Mouse (Mus musculus) ES-E14 (cell line): Measurements from ENCODE around the gene Ptpra. TPM values are rescaled to one million over a fixed set of nuclear protein-coding genes. Genes with fewer than 3 reads are reported as not detected.

Experiments used
- DNase-seq: peaks from one replicate; pipeline ENCODE4 v3.0.0-alpha.2; 2013; ENCODE audit warnings: low read depth, low spot score
- H3K27ac ChIP-seq: 2 replicates; pipeline ENCODE4 v1.5.1; 2012; ENCODE audit warnings: low read depth, mild to moderate bottlenecking, low read length, moderate library complexity, mixed read lengths; ENCODE audit not compliant: poor library complexity, insufficient read depth, severe bottlenecking
- H3K36me3 ChIP-seq: 2 replicates; pipeline ENCODE4 v1.6.1; 2012; ENCODE audit warnings: mild to moderate bottlenecking, low read length, moderate library complexity, mixed read lengths; ENCODE audit not compliant: control insufficient read depth, poor library complexity, insufficient read depth, severe bottlenecking
- H3K4me1 ChIP-seq, 2 experiments: fragments of 150-350 bp in 1 of 2; sonication (generic) in 1 of 2; 2 replicates each; pipeline ENCODE4 v1.6.1; 2012; ENCODE audit warnings: low read length in 2 of 2, mild to moderate bottlenecking in 1 of 2, mixed read lengths in 1 of 2; ENCODE audit not compliant: control insufficient read depth in 2 of 2, insufficient read depth in 2 of 2, poor library complexity in 1 of 2
- H3K4me3 ChIP-seq, 2 experiments: fragments of 150-350 bp in 1 of 2; sonication (generic) in 1 of 2; 2 replicates each; pipeline ENCODE4 v1.5.1; 2012; ENCODE audit warnings: low read length in 2 of 2, low read depth in 1 of 2, mild to moderate bottlenecking in 1 of 2, mixed read lengths in 1 of 2; ENCODE audit not compliant: insufficient read depth in 1 of 2, poor library complexity in 1 of 2, severe bottlenecking in 1 of 2
- H3K9ac ChIP-seq: 2 replicates; pipeline ENCODE4 v1.6.1; 2012; ENCODE audit warnings: low read depth, mild to moderate bottlenecking, low read length, mixed read lengths; ENCODE audit not compliant: poor library complexity, insufficient read depth, severe bottlenecking
- H3K9me3 ChIP-seq: fragments of 150-350 bp; sonication (generic); 2 replicates; pipeline ENCODE4 v1.6.1; 2012; ENCODE audit warnings: low read depth, mild to moderate bottlenecking, low read length; ENCODE audit not compliant: control insufficient read depth, insufficient read depth
- CHD2 ChIP-seq: IDR thresholded peaks from 2 replicates; pipeline ENCODE4 v1.6.1; 2014; ENCODE audit warnings: mild to moderate bottlenecking, low read depth, low read length, inconsistent platforms
- HCFC1 ChIP-seq: IDR thresholded peaks from 2 replicates; pipeline ENCODE4 v1.6.1; 2012; ENCODE audit warnings: low read length, inconsistent platforms, borderline replicate concordance; ENCODE audit not compliant: insufficient read depth
- MAFK ChIP-seq: IDR thresholded peaks from 2 replicates; pipeline ENCODE4 v1.6.1; 2014; ENCODE audit warnings: mild to moderate bottlenecking, low read depth, low read length, inconsistent platforms; ENCODE audit not compliant: insufficient read depth
- ZC3H11A ChIP-seq: IDR thresholded peaks from 2 replicates; pipeline ENCODE4 v1.6.1; 2012; ENCODE audit warnings: low read depth, mild to moderate bottlenecking, inconsistent platforms, low read length, borderline replicate concordance
- ZNF384 ChIP-seq: IDR thresholded peaks from 2 replicates; pipeline ENCODE4 v1.6.1; 2012; ENCODE audit warnings: low read depth, low read length, inconsistent platforms
- in situ Hi-C, 2 experiments: fragments of 600-800 bp; cut with MboI; formaldehyde crosslinking; loops; one replicate each; pipeline ENCODE4 v1.15.1; 2025; ENCODE audit warnings: low sequenced_read_pairs in 2 of 2, inconsistent platforms in 1 of 2; ENCODE audit not compliant: unreplicated experiment in 2 of 2
- total RNA-seq: library from RNA; depleted of rRNA; stranded (reverse); fragments of 300-350 nt; gene quantifications from 2 replicates; pipeline ENCODE4 v1.2.3, GENCODE M21; 2012

The Ptpra gene
- total RNA-seq, 1 experiment = 35.1 TPM

DNA sequence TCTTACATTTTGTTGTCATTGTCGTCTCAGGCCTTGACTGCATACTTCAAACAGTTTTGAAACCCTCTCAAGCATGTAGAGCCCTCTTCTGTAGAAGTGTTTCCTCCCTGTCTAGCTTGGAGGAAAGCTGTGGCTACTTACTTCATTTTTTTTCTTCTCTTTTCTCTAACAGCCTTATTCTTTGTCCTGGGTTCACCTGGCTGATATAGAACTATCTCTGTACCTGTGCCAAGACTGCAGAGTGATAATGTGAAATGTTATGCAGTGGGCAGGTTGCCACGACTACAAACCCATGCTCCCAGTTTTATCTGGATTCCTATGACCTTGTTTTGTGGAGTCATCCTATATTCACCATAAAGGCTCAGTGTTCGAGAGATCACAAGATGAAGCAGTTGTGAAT lies 19.6 kb upstream of the Ptpra start:
- Histone ChIP-seq H3K27ac (no peak overlapping the region), H3K36me3 (no peaks in the 10 kb centered on the region), H3K4me1 (peaks cover 0 to 2% of the 10 kb centered on the region in 2 experiments; a peak in 1 of 4 replicates), H3K4me3 (no peak overlapping the region), H3K9me3 (no peaks in the 10 kb centered on the region), H3K9ac (no peak overlapping the region)
- in situ Hi-C loops = no loop called here
- TF ChIP-seq HCFC1 = no peak
- TF ChIP-seq MAFK = no peak
- no peak for TF ChIP-seq ZC3H11A
- TF ChIP-seq ZNF384 = no peak
- no peak for TF ChIP-seq CHD2
- no peak for DNase-seq

DNA sequence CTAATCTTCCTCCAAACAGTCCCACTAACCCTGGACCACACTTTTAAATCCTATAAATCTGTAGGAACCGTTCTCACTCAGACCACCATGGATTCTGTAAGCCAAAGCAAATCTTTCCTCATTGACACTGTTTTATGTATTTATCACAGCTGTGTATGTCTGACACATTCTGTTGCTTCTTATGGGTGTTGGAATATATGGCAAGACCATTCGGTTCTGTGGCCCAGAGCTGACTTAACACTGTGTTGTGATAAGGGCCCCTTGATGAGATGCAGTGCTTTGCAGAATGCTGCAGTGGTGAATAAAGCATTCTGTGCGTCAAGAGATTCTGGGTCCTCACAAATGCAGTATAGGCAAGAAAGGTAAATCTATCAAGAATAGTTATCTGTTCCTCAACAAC lies 17.9 kb upstream of the Ptpra start:
- no peak overlapping the region for H3K27ac ChIP-seq
- no peak overlapping the region for H3K9ac ChIP-seq
- H3K9me3 ChIP-seq = no peaks in the 10 kb centered on the region
- H3K4me1 ChIP-seq = peaks cover 0 to 2% of the 10 kb centered on the region in 2 experiments; a peak in 1 of 4 replicates
- no peaks in the 10 kb centered on the region; the same call in 1 of the 2 replicates for H3K36me3 ChIP-seq
- in situ Hi-C loops = no loop called here
- TF ChIP-seq ZC3H11A (no peak), CHD2 (no peak), MAFK (no peak), ZNF384 (no peak), HCFC1 (no peak)
- no peak for DNase-seq
- no peak overlapping the region for H3K4me3 ChIP-seq

DNA sequence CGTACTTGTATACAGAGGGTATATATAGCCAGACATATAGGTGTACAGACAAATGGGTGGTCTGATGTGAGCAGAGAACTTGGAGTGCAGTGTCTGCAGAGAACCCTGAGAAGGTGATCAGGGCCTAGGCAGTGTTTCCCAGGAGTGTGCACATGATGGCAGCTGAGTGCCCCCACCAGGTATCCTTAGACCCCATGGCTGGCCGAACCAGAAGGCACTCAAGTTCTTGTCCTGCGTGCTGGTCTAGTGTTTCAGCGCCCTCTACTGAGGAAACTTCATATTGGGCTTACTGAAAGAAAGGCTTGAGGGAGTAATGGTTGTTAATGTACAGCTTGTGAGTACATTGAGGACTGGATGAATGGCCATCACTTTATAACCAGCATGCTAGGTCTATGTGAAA lies 16.9 kb upstream of the Ptpra start:
- TF ChIP-seq ZNF384 = no peak
- no peak for TF ChIP-seq ZC3H11A
- no peak for TF ChIP-seq MAFK
- no peak for TF ChIP-seq CHD2
- no peak for TF ChIP-seq HCFC1
- in situ Hi-C loops = no loop called here
- Histone ChIP-seq H3K36me3 (peaks cover 5% of the 10 kb centered on the region), H3K4me3 (no peak overlapping the region), H3K9ac (no peak overlapping the region), H3K27ac (no peak overlapping the region), H3K4me1 (no peaks in the 10 kb centered on the region), H3K9me3 (no peaks in the 10 kb centered on the region)
- DNase-seq = peak; percentile 41

DNA sequence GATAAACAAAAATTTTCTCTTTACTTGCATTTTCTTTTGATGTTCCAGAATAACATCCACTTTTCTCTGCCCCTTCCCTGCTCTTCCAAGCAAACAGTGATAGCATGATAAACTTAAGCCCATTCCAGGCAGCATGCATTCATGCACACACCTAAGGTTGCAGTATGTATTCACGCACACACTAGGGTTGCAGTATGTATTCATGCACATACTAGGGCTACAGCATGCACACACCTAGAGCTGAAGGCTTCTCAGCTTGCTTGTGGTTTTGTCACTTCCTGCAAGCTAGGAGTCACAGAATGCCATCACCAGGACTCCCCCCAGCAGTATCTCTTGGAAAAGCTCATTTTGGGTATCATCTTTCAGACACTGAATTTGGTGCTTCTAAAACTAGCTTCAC lies 13.3 kb upstream of the Ptpra start:
- H3K9me3 ChIP-seq = no peaks in the 10 kb centered on the region
- H3K4me1 ChIP-seq = no peaks in the 10 kb centered on the region
- TF ChIP-seq ZC3H11A (no peak), CHD2 (no peak), HCFC1 (no peak), ZNF384 (no peak), MAFK (no peak)
- H3K36me3 ChIP-seq = peaks cover 41% of the 10 kb centered on the region
- in situ Hi-C loops = no loop called here
- no peak overlapping the region for H3K27ac ChIP-seq
- DNase-seq = no peak
- H3K4me3 ChIP-seq = no peak overlapping the region
- no peak overlapping the region for H3K9ac ChIP-seq

DNA sequence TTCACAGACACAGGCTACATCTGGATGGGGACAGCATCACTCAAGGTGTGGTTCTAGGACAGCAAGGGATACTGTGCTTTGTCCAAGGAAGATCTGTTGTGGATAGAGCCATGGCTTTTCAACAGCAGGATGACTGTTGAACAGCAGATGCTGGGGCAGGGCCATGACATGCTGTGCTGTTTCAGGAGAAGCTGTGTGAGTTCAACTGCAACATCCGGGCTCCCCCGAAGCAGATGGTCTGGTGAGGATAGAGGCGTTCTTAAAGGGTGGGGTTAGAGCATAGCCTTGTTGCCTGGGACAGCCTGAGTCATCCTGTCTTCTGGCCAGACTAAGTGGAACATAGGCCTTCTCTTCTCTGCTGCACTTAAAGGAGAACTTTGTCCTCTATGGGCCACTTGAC lies 11.2 kb upstream of the Ptpra start:
- no peak overlapping the region for H3K4me3 ChIP-seq
- no peak overlapping the region for H3K27ac ChIP-seq
- DNase-seq = no peak
- in situ Hi-C loops = no loop called here
- H3K9me3 ChIP-seq = no peaks in the 10 kb centered on the region
- peaks cover 56% of the 10 kb centered on the region for H3K36me3 ChIP-seq
- H3K4me1 ChIP-seq = no peaks in the 10 kb centered on the region
- no peak overlapping the region for H3K9ac ChIP-seq
- TF ChIP-seq ZC3H11A = no peak
- TF ChIP-seq MAFK = no peak
- no peak for TF ChIP-seq HCFC1
- TF ChIP-seq ZNF384 = no peak
- no peak for TF ChIP-seq CHD2
